Mouse (Mus musculus) liver, postnatal 0 days (tissue): ENCODE measurements around the gene Gfap.
A peak's percentile ranks its signal among the peaks of the same experiment; 100 is the strongest.

Experiments used
- CTCF ChIP-seq: sonication (generic); IDR thresholded peaks from 2 replicates; pipeline ENCODE4 v1.5.1; 2016; ENCODE audit warnings: antibody characterized with exemption, low read depth
- EP300 ChIP-seq: IDR thresholded peaks from 2 replicates; pipeline ENCODE4 v1.6.1; 2016; ENCODE audit warnings: antibody characterized with exemption, low read depth, mild to moderate bottlenecking

- TF ChIP-seq CTCF (peak; percentile 23; the same call in 1 of the 2 replicates), EP300 (no peak)
Measured at GRCm38 (mm10) chr11:102939024-102939675, 38.4 kb upstream of the Gfap start.
